ENCODE assay signal across 20 mouse cellular contexts in the genomic region with DNA sequence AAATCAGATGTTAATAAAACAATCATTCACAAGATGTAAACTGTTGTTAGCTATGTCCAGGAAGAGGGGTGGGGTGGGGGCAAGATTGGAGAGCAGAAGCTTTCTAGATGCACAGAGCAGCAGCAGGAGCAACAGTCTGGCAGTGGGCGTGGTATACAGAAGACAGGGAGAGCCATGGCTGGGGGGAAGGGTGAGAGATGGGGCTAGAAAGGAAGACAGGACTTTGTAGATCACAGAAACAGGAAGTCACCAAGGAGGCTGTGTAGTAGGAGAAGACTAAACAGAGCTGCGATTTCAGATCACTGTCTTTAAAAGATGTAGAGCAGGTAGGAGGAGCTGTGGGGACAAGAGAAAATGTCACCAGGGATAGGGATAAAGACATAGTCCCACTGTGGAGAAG. TPM values are rescaled to one million over a fixed set of nuclear protein-coding genes. Genes with fewer than 3 reads are reported as not detected.
DNase-seq lines count a peak whose midpoint lies in the region; ATAC-seq lines count a peak whose summit lies in the region.
"Had no signal": no experiment of that assay in that cellular context is flagged by ENCODE, and none has a peak within 500 bp of the region (broad histone marks: within the 10 kb centered on the region; RNA-seq: fewer than 3 reads in every experiment).

No protein-coding gene starts in this region.

- peak; percentile 49 for ATAC-seq in CD4-positive, CD25-positive, alpha-beta regulatory T cell, adult 4 months
- ATAC-seq in inflammation-experienced regulatory T-cells, adult 6 months, result peak; percentile 69
- ATAC-seq: forebrain, embryonic 13.5 days; hindbrain, postnatal 0 days; intestine, embryonic 15.5 days had no signal

- peak; percentile 20 for DNase-seq in thymus, postnatal 4 days
- no peak for DNase-seq in thymus, postnatal 0 days (ENCODE audit: low spot score)
- no peak for DNase-seq in liver
- DNase-seq in adrenal gland, adult (ENCODE audit: inconsistent age in 2 of 2, low spot score in 1 of 2), result no peak
- DNase-seq: adrenal gland, adult 8-10 months; adrenal gland, postnatal 36 days; B cell, adult 2 months; cerebellum, adult 2 months; cerebellum, postnatal 10 days; gastrocnemius, adult 2 months; gastrocnemius, postnatal 36 days; heart, adult 18-20 months; heart, postnatal 14 days had no signal

RNA-seq across cellular contexts. Expression of gene Gjd2, which starts 18.8 kb away (rescaled TPM):
- polyA plus RNA-seq in thymus, postnatal 0 days (2015; fragmentation: Nextera tagmentation; extraction: Ambion mirVana), result not detected in 2 replicates
- not detected for polyA plus RNA-seq in CD4-positive, CD25-positive, alpha-beta regulatory T cell, adult 4 months (2017; shearing (Covaris generic))
- polyA plus RNA-seq in inflammation-experienced regulatory T-cells, adult 6 months (2017; shearing (Covaris generic)), result not detected
- polyA plus RNA-seq: G1E; heart, embryonic 11.5 days had no signal

RNA-seq across cellular contexts. Expression of gene Actc1, which starts 21.1 kb away (rescaled TPM):
- polyA plus RNA-seq in thymus, postnatal 0 days (2015; fragmentation: Nextera tagmentation; extraction: Ambion mirVana), result 5.5 and 6.2 TPM in 2 replicates
- polyA plus RNA-seq in CD4-positive, CD25-positive, alpha-beta regulatory T cell, adult 4 months (2017; shearing (Covaris generic)), result not detected
- polyA plus RNA-seq in inflammation-experienced regulatory T-cells, adult 6 months (2017; shearing (Covaris generic)), result not detected
- polyA plus RNA-seq: cerebellum, adult 2 months; G1E had no signal
